Mouse (Mus musculus) testis, postnatal 14 days (tissue): ENCODE data around the gene Hspa13.

Experiments
- DNase-seq: peaks from one replicate; pipeline ENCODE4 v3.0.0; 2021; ENCODE audit warnings: low spot score

Hspa13 gene

DNA sequence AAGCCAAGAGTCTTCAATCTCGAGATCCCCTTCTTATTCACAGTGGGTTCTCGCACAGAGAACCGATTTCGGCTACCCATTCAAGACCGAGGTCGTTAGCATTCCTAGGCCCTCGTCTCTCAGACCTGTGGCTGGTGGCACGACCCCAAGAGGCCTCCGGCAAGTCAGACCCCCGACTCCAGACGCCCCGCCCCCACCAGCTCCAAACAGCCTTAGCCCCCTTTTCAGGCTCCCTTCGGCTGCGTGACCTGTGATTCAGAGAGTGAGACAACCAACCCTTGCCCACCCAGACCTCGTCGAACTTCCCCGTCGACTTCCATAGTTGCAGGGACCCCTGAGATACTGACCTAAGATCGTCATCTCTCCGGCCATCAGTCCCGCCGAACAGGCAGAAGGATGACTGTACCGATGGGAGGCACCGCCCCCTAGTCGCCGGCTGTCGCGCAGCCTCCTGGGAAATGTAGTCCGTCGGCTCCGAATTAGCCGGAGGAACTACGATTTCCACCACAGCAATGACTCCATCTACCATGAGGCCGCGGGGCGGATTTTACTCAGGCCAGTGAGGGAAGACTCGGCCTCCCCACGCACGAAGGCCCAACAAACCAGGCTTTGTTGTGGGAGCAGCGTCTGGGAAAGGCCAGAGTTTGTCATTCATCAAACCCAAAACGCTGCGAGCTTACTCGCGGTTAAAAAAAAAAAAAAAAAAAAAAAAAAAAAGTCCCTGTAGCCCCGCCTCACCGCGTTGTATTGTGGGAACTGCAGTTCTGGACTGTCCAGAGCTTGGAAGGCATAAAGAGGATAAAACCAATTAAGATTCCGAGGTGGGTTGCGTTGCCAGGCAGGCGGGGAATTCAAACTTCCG, at the start of gene Hspa13:
Gene Hspa13 (minus strand): TSS at position 717 of the 862 bp plus-strand sequence.
- DNase-seq, result peak; percentile 96

GRCm38 (mm10) chr16:75779271-75779670, 12.4 kb upstream of the Hspa13 start:
- no peak for DNase-seq

DNA sequence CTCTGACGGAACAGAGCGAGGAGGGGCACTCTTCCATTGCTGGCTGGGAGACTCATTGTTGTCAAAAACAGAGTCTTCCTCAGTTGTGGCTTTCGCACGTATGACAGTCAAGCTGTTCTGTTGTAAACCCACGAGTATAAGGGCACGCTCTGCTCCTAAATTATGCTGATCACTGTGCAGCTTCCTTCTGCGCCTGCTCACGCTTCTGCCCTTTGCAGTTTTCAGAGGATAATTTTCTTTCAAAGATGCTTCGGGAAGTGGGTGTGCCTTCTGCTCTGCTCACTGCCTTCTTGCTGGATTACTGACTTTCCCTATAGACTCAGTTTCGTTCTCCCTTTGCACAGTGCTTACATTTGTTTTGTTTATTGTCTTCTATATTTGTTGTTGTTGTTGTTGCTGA, 6.3 kb upstream of the Hspa13 start:
- DNase-seq, result no peak

- DNase-seq, result no peak
Measured at GRCm38 (mm10) chr16:75767250-75768002, 522 bp upstream of the Hspa13 start.

- DNase-seq, result no peak
Measured at GRCm38 (mm10) chr16:75752876-75753275, 14.0 kb downstream of the Hspa13 start.

GRCm38 (mm10) chr16:75750103-75750502, 16.8 kb downstream of the Hspa13 start:
- no peak for DNase-seq

DNA sequence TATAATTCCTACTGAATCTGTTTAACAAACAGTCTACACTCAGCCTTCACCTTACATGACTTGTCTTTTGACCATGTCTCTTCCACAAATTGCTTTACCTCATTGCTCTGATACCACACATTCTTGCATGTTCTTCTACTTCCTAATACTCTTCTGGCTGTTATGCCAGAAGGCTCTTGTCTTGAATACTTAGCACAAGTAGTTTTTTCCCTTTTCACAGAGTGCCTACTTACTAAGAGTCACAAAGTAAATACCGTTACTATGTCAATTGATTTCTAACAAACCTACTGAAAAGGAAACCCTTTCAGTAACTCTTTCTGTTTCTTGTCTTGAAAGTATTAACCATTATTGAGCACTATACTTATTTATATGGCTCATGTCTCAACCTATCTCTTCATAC, 18.0 kb downstream of the Hspa13 start:
- no peak for DNase-seq

GRCm38 (mm10) chr16:75744014-75744413, 22.9 kb downstream of the Hspa13 start:
- DNase-seq, result no peak

GRCm38 (mm10) chr16:75717405-75718173, 49.3 kb downstream of the Hspa13 start:
- DNase-seq, result no peak

- DNase-seq, result no peak
Measured at GRCm38 (mm10) chr16:75696176-75696575, 70.7 kb downstream of the Hspa13 start.
